Mouse (Mus musculus) limb, embryonic 14.5 days (tissue): ENCODE measurements around the gene Shox2. TPM values are rescaled to one million over a fixed set of nuclear protein-coding genes. Genes with fewer than 3 reads are reported as not detected.
A peak's percentile ranks its signal among the peaks of the same experiment; 100 is the strongest.

Source experiments
- ATAC-seq: fragments of 200-750 bp; cut with Nextera tagmentation; 2 replicates; pipeline ENCODE4 v1.8.0; 2017; ENCODE audit warnings: low read depth, moderate number of reproducible peaks, moderate TSS enrichment; ENCODE audit not compliant: low FRiP score
- DNase-seq: peaks from one replicate; pipeline ENCODE4 v3.0.0-alpha.2; 2015; ENCODE audit warnings: low spot score
- H3K27ac ChIP-seq: fragments of 300-500 bp; sonication (generic); replicated peaks from 2 replicates; pipeline ENCODE4 v1.5.1; 2014; ENCODE audit warnings: low read depth, mild to moderate bottlenecking, low read length, moderate library complexity, mixed read lengths
- H3K27me3 ChIP-seq: fragments of 300-500 bp; sonication (generic); 2 replicates; pipeline ENCODE4 v1.6.1; 2014; ENCODE audit warnings: low read length, mixed read lengths; ENCODE audit not compliant: control insufficient read depth, insufficient read depth
- H3K36me3 ChIP-seq: fragments of 300-500 bp; sonication (generic); 2 replicates; pipeline ENCODE4 v1.6.1; 2014; ENCODE audit warnings: mild to moderate bottlenecking, low read length, moderate library complexity, mixed read lengths; ENCODE audit not compliant: control insufficient read depth, insufficient read depth
- H3K4me1 ChIP-seq: fragments of 300-500 bp; sonication (generic); 2 replicates; pipeline ENCODE4 v1.6.1; 2014; ENCODE audit warnings: antibody characterized with exemption, low read length, mixed read lengths; ENCODE audit not compliant: control insufficient read depth, insufficient read depth
- H3K4me2 ChIP-seq: fragments of 300-500 bp; sonication (generic); replicated peaks from 2 replicates; pipeline ENCODE4 v1.6.1; 2014; ENCODE audit warnings: low read depth, mild to moderate bottlenecking, low read length, moderate library complexity; ENCODE audit not compliant: severe bottlenecking
- H3K4me3 ChIP-seq: fragments of 300-500 bp; sonication (generic); replicated peaks from 2 replicates; pipeline ENCODE4 v1.5.1; 2014; ENCODE audit warnings: low read length
- H3K9ac ChIP-seq: fragments of 300-500 bp; sonication (generic); 2 replicates; pipeline ENCODE4 v1.6.1; 2014; ENCODE audit warnings: mild to moderate bottlenecking, low read depth, low read length, moderate library complexity; ENCODE audit not compliant: severe bottlenecking
- H3K9me3 ChIP-seq: fragments of 300-500 bp; sonication (generic); 2 replicates; pipeline ENCODE4 v1.6.1; 2016; ENCODE audit warnings: low read length; ENCODE audit not compliant: control insufficient read depth
- POLR2A ChIP-seq: fragments of 200-500 bp; IDR thresholded peaks from 2 replicates; pipeline ENCODE4 v1.8.0; 2012; ENCODE audit warnings: inconsistent platforms, mild to moderate bottlenecking, moderate library complexity, borderline replicate concordance; ENCODE audit not compliant: insufficient read depth, insufficient read length; ENCODE audit errors: extremely low read depth
- WGBS: fragments of 180-500 bp; shearing (Covaris S2); extraction: QIAGEN DNeasy Blood & Tissue Kit; methylation state at CpG from one replicate; pipeline ENCODE4 v1.1.7; 2014; 5-methylcytosine and 5-hydroxymethylcytosine counted together
- polyA plus RNA-seq, 2 experiments: library from polyadenylated mRNA; depleted of rRNA in 1 of 2; stranded (reverse) in 1 of 2; unstranded in 1 of 2; fragments of >200 nt; fragmentation: Nextera tagmentation in 1 of 2; extraction: Ambion mirVana in 1 of 2; gene quantifications; 2 replicates each; pipeline versions ENCODE4 v1.2.1 to v1.2.3; 2012 to 2014

The Shox2 gene
- polyA plus RNA-seq, 2 experiments, result 36.5 to 58.8 TPM

GRCm38 (mm10) chr3:66973391-66973943 is 8.1 kb downstream of the Shox2 start:
- no peak for TF ChIP-seq POLR2A
- DNase-seq (no peak), ATAC-seq (peak; percentile 27; the same call in 1 of the 2 replicates)
- peaks cover 78% of the 10 kb centered on the region for H3K27me3 ChIP-seq
- peak overlapping the region; percentile 80 for H3K4me2 ChIP-seq
- H3K4me1 ChIP-seq, result peaks cover 3% of the 10 kb centered on the region; the same call in 1 of the 2 replicates
- H3K27ac ChIP-seq, result peak overlapping the region; percentile 68
- H3K9me3 ChIP-seq, result no peaks in the 10 kb centered on the region
- H3K4me3 ChIP-seq, result peak overlapping the region; percentile 51
- peak overlapping the region; percentile 61 for H3K9ac ChIP-seq
- WGBS, result 2% methylated on average over 27 of the region's 59 CpGs
- H3K36me3 ChIP-seq, result 0 out of 2 replicates have a peak, but pooled peaks cover 12% of the 10 kb centered on the region

DNA sequence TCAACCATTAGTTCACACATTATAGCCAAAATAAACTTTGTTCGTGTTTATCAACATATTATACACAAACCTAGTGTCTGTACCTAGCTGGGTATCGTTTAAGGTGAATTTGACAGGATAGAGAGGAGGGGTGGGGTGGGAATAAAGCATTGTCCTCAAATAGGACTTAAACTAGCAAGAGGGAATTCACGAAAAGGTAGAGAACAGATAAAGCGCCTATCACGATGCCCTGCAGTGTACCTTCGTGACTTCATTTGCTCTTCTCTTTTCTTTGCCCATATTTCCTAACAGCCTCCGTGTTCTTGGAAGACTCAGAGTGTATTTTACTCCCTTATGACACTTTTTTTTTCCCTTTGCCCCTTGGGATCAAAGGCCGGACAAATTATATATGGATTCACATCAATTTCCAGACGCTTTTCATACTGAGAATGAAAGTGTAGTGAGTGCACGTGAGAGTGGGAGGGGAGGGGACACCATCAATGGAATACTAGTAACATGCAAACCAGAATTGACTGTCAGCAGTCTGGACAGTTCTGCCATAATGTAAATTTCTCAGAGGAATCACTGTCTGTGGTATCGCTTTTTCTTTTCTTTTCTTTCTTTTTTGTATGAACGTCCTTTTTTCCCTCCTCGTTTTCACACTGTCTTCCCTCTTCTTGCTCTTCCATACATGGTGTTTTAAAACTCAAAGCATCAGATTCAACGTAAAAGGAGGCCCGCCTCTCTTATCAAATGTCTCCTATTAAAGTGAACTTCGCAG is 9.2 kb downstream of the Shox2 start:
- Histone ChIP-seq H3K4me2 (peak overlapping the region; percentile 24; the same call in 1 of the 2 replicates), H3K4me3 (no peak overlapping the region), H3K27ac (peak overlapping the region; percentile 16; the same call in 1 of the 2 replicates), H3K36me3 (0 out of 2 replicates have a peak, but pooled peaks cover 12% of the 10 kb centered on the region), H3K4me1 (peaks cover 7% of the 10 kb centered on the region; the same call in 1 of the 2 replicates), H3K27me3 (peaks cover 67% of the 10 kb centered on the region), H3K9ac (peak overlapping the region; percentile 3; the same call in 1 of the 2 replicates), H3K9me3 (no peaks in the 10 kb centered on the region)
- TF ChIP-seq POLR2A, result no peak
- ATAC-seq (no peak), DNase-seq (no peak)
- WGBS, result 27% methylated on average over 16 of the region's 16 CpGs

DNA sequence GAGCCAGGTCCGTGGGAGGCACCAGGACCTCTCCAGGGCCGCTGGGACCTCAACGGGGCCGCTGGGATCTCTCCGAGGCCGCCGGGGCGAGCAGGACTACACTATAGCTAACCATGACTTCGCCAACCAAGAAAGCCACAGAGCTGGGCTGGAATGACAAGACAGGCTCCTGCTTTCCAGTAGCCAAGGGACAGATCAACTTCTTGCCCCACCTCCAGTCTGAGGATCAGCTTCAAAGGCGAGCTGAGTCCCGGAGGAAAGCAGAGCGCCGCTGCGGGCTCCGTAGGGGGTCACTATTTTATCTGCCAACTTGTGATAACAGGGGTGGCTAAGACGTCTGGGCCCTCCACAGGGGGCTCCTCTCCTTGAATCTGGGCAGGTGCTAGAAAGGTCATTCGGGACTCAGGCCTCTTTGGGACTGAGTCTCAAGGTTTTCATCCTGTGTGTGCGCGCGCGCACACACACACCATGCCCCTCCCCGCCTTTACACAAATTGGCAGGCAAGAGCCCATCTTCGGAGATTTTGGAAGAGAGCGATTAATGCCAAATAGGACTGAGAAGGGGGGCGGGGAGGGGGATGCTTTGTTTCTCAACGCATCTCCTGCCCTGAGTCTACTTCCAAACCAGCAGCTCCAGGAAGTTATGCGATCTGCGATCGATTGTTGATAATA is 10.8 kb downstream of the Shox2 start:
- peaks cover 7% of the 10 kb centered on the region; the same call in 1 of the 2 replicates for H3K4me1 ChIP-seq
- H3K9me3 ChIP-seq, result no peaks in the 10 kb centered on the region
- no peak overlapping the region for H3K9ac ChIP-seq
- DNase-seq (no peak), ATAC-seq (no peak)
- 5% methylated on average over 29 of the region's 29 CpGs for WGBS
- 0 out of 2 replicates have a peak, but pooled peaks cover 12% of the 10 kb centered on the region for H3K36me3 ChIP-seq
- H3K4me3 ChIP-seq, result no peak overlapping the region; the same call in 1 of the 2 replicates
- H3K27me3 ChIP-seq, result peaks cover 57% of the 10 kb centered on the region
- H3K4me2 ChIP-seq, result peak overlapping the region; percentile 22
- H3K27ac ChIP-seq, result no peak overlapping the region
- TF ChIP-seq POLR2A, result no peak

GRCm38 (mm10) chr3:66970261-66970660 is 11.3 kb downstream of the Shox2 start:
- Histone ChIP-seq H3K27ac (no peak overlapping the region), H3K4me2 (peak overlapping the region; percentile 22; the same call in 1 of the 2 replicates), H3K4me1 (peaks cover 7% of the 10 kb centered on the region; the same call in 1 of the 2 replicates), H3K9ac (no peak overlapping the region), H3K36me3 (0 out of 2 replicates have a peak, but pooled peaks cover 11% of the 10 kb centered on the region), H3K27me3 (peaks cover 54% of the 10 kb centered on the region), H3K9me3 (no peaks in the 10 kb centered on the region), H3K4me3 (no peak overlapping the region)
- DNase-seq (no peak), ATAC-seq (no peak)
- 20% methylated on average over 10 of the region's 10 CpGs for WGBS
- no peak for TF ChIP-seq POLR2A

GRCm38 (mm10) chr3:66967508-66967907 is 14.1 kb downstream of the Shox2 start:
- Histone ChIP-seq H3K27me3 (peaks cover 32% of the 10 kb centered on the region), H3K9me3 (no peaks in the 10 kb centered on the region), H3K36me3 (no peaks in the 10 kb centered on the region), H3K27ac (no peak overlapping the region), H3K4me1 (peaks cover 7% of the 10 kb centered on the region; the same call in 1 of the 2 replicates), H3K4me2 (no peak overlapping the region), H3K4me3 (no peak overlapping the region), H3K9ac (no peak overlapping the region)
- ATAC-seq (no peak), DNase-seq (no peak)
- no peak for TF ChIP-seq POLR2A
- 16% methylated on average over 4 of the region's 4 CpGs for WGBS
